Mouse (Mus musculus) ES-E14 (cell line): ENCODE data around the gene Plekha4.

Source experiments
- CHD2 ChIP-seq: IDR thresholded peaks from 2 replicates; pipeline ENCODE4 v1.6.1; 2014; ENCODE audit warnings: mild to moderate bottlenecking, low read depth, low read length, inconsistent platforms
- HCFC1 ChIP-seq: IDR thresholded peaks from 2 replicates; pipeline ENCODE4 v1.6.1; 2012; ENCODE audit warnings: low read length, inconsistent platforms, borderline replicate concordance; ENCODE audit not compliant: insufficient read depth
- MAFK ChIP-seq: IDR thresholded peaks from 2 replicates; pipeline ENCODE4 v1.6.1; 2014; ENCODE audit warnings: mild to moderate bottlenecking, low read depth, low read length, inconsistent platforms; ENCODE audit not compliant: insufficient read depth
- ZC3H11A ChIP-seq: IDR thresholded peaks from 2 replicates; pipeline ENCODE4 v1.6.1; 2012; ENCODE audit warnings: low read depth, mild to moderate bottlenecking, inconsistent platforms, low read length, borderline replicate concordance
- ZNF384 ChIP-seq: IDR thresholded peaks from 2 replicates; pipeline ENCODE4 v1.6.1; 2012; ENCODE audit warnings: low read depth, low read length, inconsistent platforms

GRCm38 (mm10) chr7:45520605-45521004, 5.5 kb upstream of the Plekha4 start:
- TF ChIP-seq ZNF384 (no peak), MAFK (no peak), HCFC1 (no peak), CHD2 (no peak), ZC3H11A (no peak)
